Mouse (Mus musculus): ENCODE results near the gene Rabepk.
"Not testable (repeated sequence)": the region's sequence is repeated elsewhere in the genome, so short reads cannot be mapped to it uniquely, and the experiment has no call there.

DNA sequence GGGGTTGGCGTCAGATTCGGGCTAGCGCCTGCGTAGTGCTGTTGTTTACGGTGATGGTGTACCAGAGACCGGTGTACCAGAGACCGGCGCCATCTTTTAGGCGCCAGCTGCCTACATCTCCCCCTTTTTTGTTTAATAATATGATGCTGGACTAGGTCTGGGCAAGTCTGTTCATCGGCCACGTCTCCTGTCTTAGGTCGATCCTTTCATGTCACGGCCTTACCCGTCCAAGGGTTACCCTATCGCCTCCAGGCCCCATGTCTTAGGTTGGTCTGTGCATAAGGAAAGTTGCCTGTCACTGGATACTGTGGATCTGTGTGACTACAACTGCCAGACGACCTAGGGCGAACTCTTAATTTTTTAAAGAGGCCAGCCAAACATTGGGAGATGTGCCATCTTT, 30.4 kb upstream of the Rabepk start:
- not testable (repeated sequence) for TF ChIP-seq CTCF (IDR thresholded peaks at IDR 0.05; ENCODE audit: control insufficient read depth, insufficient read depth, low read length); POLR2A (IDR thresholded peaks at IDR 0.05; ENCODE audit: borderline replicate concordance, control insufficient read depth, low read depth, low read length)
